Mouse (Mus musculus) midbrain, embryonic 14.5 days (tissue): Measurements from ENCODE around the gene Szrd1. TPM values are rescaled to one million over a fixed set of nuclear protein-coding genes. Genes with fewer than 3 reads are reported as not detected.

Source experiments
- ATAC-seq: fragments of 200-750 bp; cut with Nextera tagmentation; 2 replicates; pipeline ENCODE4 v1.8.0; 2017; ENCODE audit warnings: moderate number of reproducible peaks, moderate library complexity; ENCODE audit not compliant: low FRiP score, low TSS enrichment
- DNase-seq: peaks from one replicate; pipeline ENCODE4 v3.0.0-alpha.2; 2015
- H3K27ac ChIP-seq: fragments of 300-500 bp; sonication (generic); replicated peaks from 2 replicates; pipeline ENCODE4 v1.5.1; 2014; ENCODE audit warnings: mild to moderate bottlenecking, low read depth, low read length, moderate library complexity
- H3K27me3 ChIP-seq: fragments of 300-500 bp; sonication (generic); 2 replicates; pipeline ENCODE4 v1.6.1; 2014; ENCODE audit warnings: low read length, control low read depth, mixed read lengths; ENCODE audit not compliant: control insufficient read depth, insufficient read depth
- H3K36me3 ChIP-seq: fragments of 300-500 bp; sonication (generic); 2 replicates; pipeline ENCODE4 v1.6.1; 2014; ENCODE audit warnings: low read length, control low read depth; ENCODE audit not compliant: control insufficient read depth, insufficient read depth
- H3K4me1 ChIP-seq: fragments of 300-500 bp; sonication (generic); 2 replicates; pipeline ENCODE4 v1.6.1; 2014; ENCODE audit warnings: mild to moderate bottlenecking, antibody characterized with exemption, low read length, control low read depth; ENCODE audit not compliant: control insufficient read depth, insufficient read depth
- H3K4me2 ChIP-seq: fragments of 300-500 bp; sonication (generic); 2 replicates; pipeline ENCODE4 v1.6.1; 2014; ENCODE audit warnings: mild to moderate bottlenecking, low read length, moderate library complexity
- H3K4me3 ChIP-seq: fragments of 300-500 bp; sonication (generic); replicated peaks from 2 replicates; pipeline ENCODE4 v1.5.1; 2014; ENCODE audit warnings: low read depth, low read length
- H3K9ac ChIP-seq: fragments of 300-500 bp; sonication (generic); replicated peaks from 2 replicates; pipeline ENCODE4 v1.6.1; 2014; ENCODE audit warnings: mild to moderate bottlenecking, low read length, moderate library complexity
- H3K9me3 ChIP-seq: fragments of 300-500 bp; sonication (generic); 2 replicates; pipeline ENCODE4 v1.6.1; 2016; ENCODE audit warnings: low read length, control low read depth, mixed read lengths; ENCODE audit not compliant: control insufficient read depth
- WGBS: fragments of 180-500 bp; shearing (Covaris S2); extraction: QIAGEN DNeasy Blood & Tissue Kit; methylation state at CpG from one replicate; pipeline ENCODE4 v1.1.7; 2014; 5-methylcytosine and 5-hydroxymethylcytosine counted together
- polyA plus RNA-seq: library from polyadenylated mRNA; unstranded; fragments of >200 nt; fragmentation: Nextera tagmentation; extraction: Ambion mirVana; gene quantifications from 2 replicates; pipeline ENCODE4 v1.2.1, GENCODE M21; 2014

Szrd1 gene
- polyA plus RNA-seq, 1 experiment from 2014 or later = 17.1 TPM

GRCm38 (mm10) chr4:141131531-141132061, 8.0 kb downstream of the Szrd1 start:
- no peaks in the 10 kb centered on the region for H3K27me3 ChIP-seq
- no peaks in the 10 kb centered on the region for H3K9me3 ChIP-seq
- H3K4me2 ChIP-seq = no peak overlapping the region
- peaks cover 25% of the 10 kb centered on the region for H3K4me1 ChIP-seq
- H3K4me3 ChIP-seq = no peak overlapping the region
- no peak overlapping the region for H3K9ac ChIP-seq
- H3K36me3 ChIP-seq = no peaks in the 10 kb centered on the region
- peak overlapping the region; percentile 34; the same call in 1 of the 2 replicates for H3K27ac ChIP-seq
- WGBS = 74% methylated on average over 5 of the region's 5 CpGs
- no peak for ATAC-seq
- no peak for DNase-seq

- DNase-seq (no peak), ATAC-seq (no peak)
- H3K27me3 ChIP-seq = no peaks in the 10 kb centered on the region
- H3K4me3 ChIP-seq = no peak overlapping the region
- H3K9ac ChIP-seq = no peak overlapping the region
- H3K27ac ChIP-seq = 0 out of 2 replicates have a peak overlapping the region, but pooled peaks have one; percentile 20
- no peaks in the 10 kb centered on the region for H3K9me3 ChIP-seq
- 81% methylated on average over 6 of the region's 6 CpGs for WGBS
- H3K36me3 ChIP-seq = no peaks in the 10 kb centered on the region
- no peak overlapping the region for H3K4me2 ChIP-seq
- H3K4me1 ChIP-seq = peaks cover 20% of the 10 kb centered on the region
These were observed 8.8 kb downstream of the Szrd1 start for GRCm38 (mm10) chr4:141130704-141131342.

- Histone ChIP-seq H3K36me3 (no peaks in the 10 kb centered on the region), H3K9me3 (no peaks in the 10 kb centered on the region), H3K4me1 (peaks cover 12% of the 10 kb centered on the region), H3K4me3 (no peak overlapping the region), H3K27ac (no peak overlapping the region), H3K9ac (no peak overlapping the region), H3K4me2 (no peak overlapping the region), H3K27me3 (no peaks in the 10 kb centered on the region)
- 73% methylated on average over 6 of the region's 6 CpGs for WGBS
- no peak for ATAC-seq
- DNase-seq = no peak
These were observed 10.3 kb downstream of the Szrd1 start for GRCm38 (mm10) chr4:141129190-141129710.

- DNase-seq (no peak), ATAC-seq (no peak)
- H3K36me3 ChIP-seq = peaks cover 4% of the 10 kb centered on the region
- 37% methylated on average over 1 of the region's 1 CpGs for WGBS
- no peak overlapping the region for H3K4me2 ChIP-seq
- H3K27me3 ChIP-seq = no peaks in the 10 kb centered on the region
- H3K9me3 ChIP-seq = no peaks in the 10 kb centered on the region
- H3K27ac ChIP-seq = no peak overlapping the region
- H3K9ac ChIP-seq = no peak overlapping the region
- H3K4me3 ChIP-seq = no peak overlapping the region
- no peaks in the 10 kb centered on the region for H3K4me1 ChIP-seq
These were observed 16.5 kb downstream of the Szrd1 start for GRCm38 (mm10) chr4:141123065-141123464.

- ATAC-seq (no peak), DNase-seq (no peak)
- H3K27me3 ChIP-seq = no peaks in the 10 kb centered on the region
- H3K9ac ChIP-seq = no peak overlapping the region
- 87% methylated on average over 7 of the region's 7 CpGs for WGBS
- no peaks in the 10 kb centered on the region for H3K4me1 ChIP-seq
- no peak overlapping the region for H3K4me3 ChIP-seq
- H3K36me3 ChIP-seq = peaks cover 8% of the 10 kb centered on the region
- H3K4me2 ChIP-seq = no peak overlapping the region
- no peak overlapping the region for H3K27ac ChIP-seq
- no peaks in the 10 kb centered on the region for H3K9me3 ChIP-seq
These were observed 16.9 kb downstream of the Szrd1 start for GRCm38 (mm10) chr4:141122663-141123062.

- DNase-seq (peak; percentile 87), ATAC-seq (peak; percentile 27; the same call in 1 of the 2 replicates)
- Histone ChIP-seq H3K27me3 (no peaks in the 10 kb centered on the region), H3K4me1 (no peaks in the 10 kb centered on the region), H3K4me3 (no peak overlapping the region), H3K27ac (no peak overlapping the region), H3K36me3 (peaks cover 28% of the 10 kb centered on the region), H3K4me2 (no peak overlapping the region), H3K9me3 (no peaks in the 10 kb centered on the region), H3K9ac (no peak overlapping the region; the same call in 1 of the 2 replicates)
- WGBS = 21% methylated on average over 11 of the region's 11 CpGs
These were observed 18.9 kb downstream of the Szrd1 start for GRCm38 (mm10) chr4:141120700-141121099.

- no peak overlapping the region for H3K9ac ChIP-seq
- H3K27ac ChIP-seq = no peak overlapping the region
- H3K36me3 ChIP-seq = peaks cover 44% of the 10 kb centered on the region
These were observed 20.9 kb downstream of the Szrd1 start for GRCm38 (mm10) chr4:141118691-141119090.

GRCm38 (mm10) chr4:141115398-141115797, 24.2 kb downstream of the Szrd1 start:
- no peak overlapping the region for H3K4me2 ChIP-seq
- no peaks in the 10 kb centered on the region for H3K4me1 ChIP-seq
- H3K9me3 ChIP-seq = no peaks in the 10 kb centered on the region
- H3K9ac ChIP-seq = no peak overlapping the region
- H3K4me3 ChIP-seq = no peak overlapping the region
- no peak for ATAC-seq
- WGBS = 45% methylated on average over 8 of the region's 8 CpGs
- no peak overlapping the region for H3K27ac ChIP-seq
- no peaks in the 10 kb centered on the region for H3K27me3 ChIP-seq
- no peak for DNase-seq
- peaks cover 62% of the 10 kb centered on the region for H3K36me3 ChIP-seq

More at GRCm38 (mm10) chr4:141118691-141119090, 20.9 kb downstream of the Szrd1 start:
- H3K27me3 ChIP-seq = no peaks in the 10 kb centered on the region
- 55% methylated on average over 4 of the region's 4 CpGs for WGBS
- ATAC-seq = no peak
- no peaks in the 10 kb centered on the region for H3K4me1 ChIP-seq
- H3K9me3 ChIP-seq = no peaks in the 10 kb centered on the region
- H3K4me3 ChIP-seq = no peak overlapping the region
- H3K4me2 ChIP-seq = no peak overlapping the region
- no peak for DNase-seq

- 65% methylated on average over 6 of the region's 6 CpGs for WGBS
- DNase-seq (no peak), ATAC-seq (no peak)
- H3K27ac ChIP-seq = peak overlapping the region; percentile 37; the same call in 1 of the 2 replicates
- H3K4me2 ChIP-seq = no peak overlapping the region
- H3K4me3 ChIP-seq = no peak overlapping the region
- H3K4me1 ChIP-seq = no peaks in the 10 kb centered on the region
- no peaks in the 10 kb centered on the region for H3K9me3 ChIP-seq
- H3K36me3 ChIP-seq = peaks cover 62% of the 10 kb centered on the region
- 0 out of 2 replicates have a peak overlapping the region, but pooled peaks have one; percentile 9 for H3K9ac ChIP-seq
- no peaks in the 10 kb centered on the region for H3K27me3 ChIP-seq
These were observed 25.0 kb downstream of the Szrd1 start for GRCm38 (mm10) chr4:141114521-141114981.
